Mouse (Mus musculus) heart, embryonic 16.5 days (tissue): ENCODE measurements around the gene Gm14214. TPM values are rescaled to one million over a fixed set of nuclear protein-coding genes. Genes with fewer than 3 reads are reported as not detected.
A peak's percentile ranks its signal among the peaks of the same experiment; 100 is the strongest.

Source experiments
- ATAC-seq: fragments of 200-750 bp; cut with Nextera tagmentation; replicated peaks from 2 replicates; pipeline ENCODE4 v1.8.0; 2017; ENCODE audit warnings: moderate number of reproducible peaks; ENCODE audit not compliant: insufficient read depth, low FRiP score; ENCODE audit errors: extremely low read depth
- H3K27ac ChIP-seq: fragments of 300-500 bp; sonication (generic); 2 replicates; pipeline ENCODE4 v1.5.1; 2014; ENCODE audit warnings: mild to moderate bottlenecking, low read length, control low read depth, moderate library complexity
- H3K27me3 ChIP-seq: fragments of 300-500 bp; sonication (generic); 2 replicates; pipeline ENCODE4 v1.6.1; 2014; ENCODE audit warnings: low read length, mixed read lengths; ENCODE audit not compliant: control insufficient read depth, insufficient read depth
- H3K36me3 ChIP-seq: fragments of 300-500 bp; sonication (generic); 2 replicates; pipeline ENCODE4 v1.6.1; 2014; ENCODE audit not compliant: control insufficient read depth, insufficient read depth
- H3K4me1 ChIP-seq: fragments of 300-500 bp; sonication (generic); 2 replicates; pipeline ENCODE4 v1.6.1; 2014; ENCODE audit warnings: low read length, mixed read lengths; ENCODE audit not compliant: control insufficient read depth, insufficient read depth
- H3K4me2 ChIP-seq: fragments of 300-500 bp; sonication (generic); 2 replicates; pipeline ENCODE4 v1.6.1; 2014; ENCODE audit warnings: low read depth, mild to moderate bottlenecking, control low read depth, low read length
- H3K4me3 ChIP-seq: fragments of 300-500 bp; sonication (generic); 2 replicates; pipeline ENCODE4 v1.5.1; 2014; ENCODE audit warnings: mild to moderate bottlenecking, control low read depth, low read length
- H3K9ac ChIP-seq: fragments of 300-500 bp; sonication (generic); 2 replicates; pipeline ENCODE4 v1.6.1; 2014; ENCODE audit warnings: low read length, control low read depth
- H3K9me3 ChIP-seq: fragments of 300-500 bp; sonication (generic); replicated peaks from 2 replicates; pipeline ENCODE4 v1.6.1; 2016; ENCODE audit warnings: low read length; ENCODE audit not compliant: control insufficient read depth
- WGBS: fragments of 180-500 bp; shearing (Covaris S2); extraction: QIAGEN DNeasy Blood & Tissue Kit; methylation state at CpG from one replicate; pipeline ENCODE4 v1.1.7; 2014; 5-methylcytosine and 5-hydroxymethylcytosine counted together
- polyA plus RNA-seq: library from polyadenylated mRNA; unstranded; fragments of >200 nt; fragmentation: Nextera tagmentation; extraction: Ambion mirVana; gene quantifications from 2 replicates; pipeline ENCODE4 v1.2.1, GENCODE M21; 2015

The Gm14214 gene
- polyA plus RNA-seq, 1 experiment from 2014 or later = not detected

- no peak overlapping the region for H3K4me3 ChIP-seq
- WGBS = 93% methylated on average over 1 of the region's 1 CpGs
- H3K4me1 ChIP-seq = peaks cover 30% of the 10 kb centered on the region
- H3K9me3 ChIP-seq = no peaks in the 10 kb centered on the region
- no peak for ATAC-seq
- H3K4me2 ChIP-seq = no peak overlapping the region
- H3K27me3 ChIP-seq = no peaks in the 10 kb centered on the region
- H3K36me3 ChIP-seq = no peaks in the 10 kb centered on the region
- no peak overlapping the region for H3K9ac ChIP-seq
- no peak overlapping the region for H3K27ac ChIP-seq
Measured at GRCm38 (mm10) chr2:154803372-154803771, 33.5 kb upstream of the Gm14214 start.

- under 1% methylated on average over 67 of the region's 67 CpGs for WGBS
- Histone ChIP-seq H3K4me1 (peaks cover 43% of the 10 kb centered on the region), H3K27me3 (no peaks in the 10 kb centered on the region), H3K4me3 (peak overlapping the region; percentile 99), H3K27ac (peak overlapping the region; percentile 99), H3K36me3 (no peaks in the 10 kb centered on the region; the same call in 1 of the 2 replicates), H3K4me2 (peak overlapping the region; percentile 66), H3K9me3 (no peaks in the 10 kb centered on the region), H3K9ac (peak overlapping the region; percentile 99)
- peak; percentile 41 for ATAC-seq
Measured at GRCm38 (mm10) chr2:154791661-154792642, 22.1 kb upstream of the Gm14214 start.

GRCm38 (mm10) chr2:154790656-154791483 lies 21.0 kb upstream of the Gm14214 start, which contains the start of the genes Raly and a:
TSS of gene Raly (plus strand) at chr2:154791096.
TSS of gene a (plus strand) at chr2:154791402.
- peaks cover 36% of the 10 kb centered on the region for H3K4me1 ChIP-seq
- H3K4me3 ChIP-seq = peak within 1 kb of the TSS; percentile 99
- H3K4me2 ChIP-seq = peak within 1 kb of the TSS; percentile 66
- no peaks in the 10 kb centered on the region for H3K9me3 ChIP-seq
- peak; percentile 97 for ATAC-seq
- peak within 1 kb of the TSS; percentile 99 for H3K9ac ChIP-seq
- H3K27ac ChIP-seq = peak within 1 kb of the TSS; percentile 99
- H3K27me3 ChIP-seq = no peaks in the 10 kb centered on the region
- H3K36me3 ChIP-seq = no peaks in the 10 kb centered on the region
- under 1% methylated on average over 88 of the region's 89 CpGs for WGBS

DNA sequence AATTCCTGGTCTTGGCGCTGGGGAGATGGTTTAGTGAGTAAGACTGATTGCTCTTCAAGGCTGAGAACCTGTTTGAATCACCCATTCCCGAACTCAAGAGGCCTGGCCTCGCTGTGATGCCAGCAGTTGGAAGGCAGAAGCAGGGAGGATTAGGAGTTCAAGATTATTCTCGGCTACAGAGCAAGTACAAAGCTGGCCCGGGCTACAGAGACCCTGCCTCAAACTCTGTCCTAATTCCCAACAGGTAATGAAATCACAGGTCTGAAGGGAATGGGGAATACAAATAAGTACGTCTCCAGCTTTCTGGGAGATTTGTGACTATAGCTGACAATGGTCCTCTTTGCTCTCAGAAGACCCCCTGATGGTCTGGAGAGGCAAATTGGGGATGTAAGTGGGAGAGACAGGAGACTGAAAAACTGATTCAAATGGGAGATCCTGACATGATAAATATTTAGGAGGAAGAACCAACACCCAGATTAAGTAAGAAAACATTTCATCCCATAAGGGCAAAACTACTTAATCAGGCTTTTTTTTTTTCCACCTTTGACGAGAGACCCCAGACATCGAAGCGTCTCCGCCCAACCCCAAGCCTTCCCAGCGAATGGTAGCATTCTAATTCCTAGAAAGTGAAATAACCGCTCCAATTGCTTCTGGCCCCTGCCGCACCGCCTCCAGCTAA lies 20.3 kb upstream of the Gm14214 start:
- peaks cover 30% of the 10 kb centered on the region for H3K4me1 ChIP-seq
- H3K4me2 ChIP-seq = peak overlapping the region; percentile 66
- peak overlapping the region; percentile 65 for H3K9ac ChIP-seq
- peak overlapping the region; percentile 99 for H3K4me3 ChIP-seq
- H3K27me3 ChIP-seq = no peaks in the 10 kb centered on the region
- no peak for ATAC-seq
- H3K9me3 ChIP-seq = no peaks in the 10 kb centered on the region
- peak overlapping the region; percentile 67 for H3K27ac ChIP-seq
- 7% methylated on average over 14 of the region's 14 CpGs for WGBS
- H3K36me3 ChIP-seq = no peaks in the 10 kb centered on the region

DNA sequence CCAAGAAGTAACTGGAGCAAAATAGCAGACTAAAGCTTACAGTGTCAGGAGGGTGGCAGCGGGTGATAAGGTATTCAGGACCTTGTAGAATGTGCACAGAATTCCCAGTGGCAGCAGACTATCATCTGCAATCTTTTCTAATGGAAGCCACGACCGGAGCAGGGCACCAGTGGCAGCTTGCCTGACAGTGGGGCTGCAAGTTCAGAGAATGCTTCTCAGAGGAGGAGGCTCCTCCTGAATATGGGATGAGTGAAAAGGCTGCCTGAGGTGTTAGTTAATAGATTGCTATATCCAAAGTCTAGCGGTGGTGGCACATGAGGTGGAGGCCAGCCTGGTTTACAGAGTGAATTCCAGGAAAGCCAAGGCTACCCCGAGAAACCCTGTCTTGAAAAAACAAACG lies 19.6 kb upstream of the Gm14214 start:
- no peak overlapping the region for H3K4me3 ChIP-seq
- no peak overlapping the region for H3K9ac ChIP-seq
- no peaks in the 10 kb centered on the region for H3K27me3 ChIP-seq
- no peak for ATAC-seq
- no peak overlapping the region for H3K27ac ChIP-seq
- 55% methylated on average over 6 of the region's 6 CpGs for WGBS
- H3K36me3 ChIP-seq = no peaks in the 10 kb centered on the region
- peaks cover 23% of the 10 kb centered on the region for H3K4me1 ChIP-seq
- H3K4me2 ChIP-seq = no peak overlapping the region
- H3K9me3 ChIP-seq = no peaks in the 10 kb centered on the region

GRCm38 (mm10) chr2:154786776-154787175 lies 16.9 kb upstream of the Gm14214 start:
- 66% methylated on average over 11 of the region's 11 CpGs for WGBS

GRCm38 (mm10) chr2:154786187-154786586 lies 16.4 kb upstream of the Gm14214 start:
- H3K4me3 ChIP-seq = no peak overlapping the region
- no peak overlapping the region for H3K4me2 ChIP-seq
- H3K36me3 ChIP-seq = no peaks in the 10 kb centered on the region
- no peak overlapping the region for H3K27ac ChIP-seq
- 53% methylated on average over 3 of the region's 3 CpGs for WGBS
- no peak overlapping the region for H3K9ac ChIP-seq
- H3K9me3 ChIP-seq = no peaks in the 10 kb centered on the region
- no peaks in the 10 kb centered on the region for H3K27me3 ChIP-seq
- peaks cover 4% of the 10 kb centered on the region; the same call in 1 of the 2 replicates for H3K4me1 ChIP-seq
- ATAC-seq = no peak

More at GRCm38 (mm10) chr2:154786776-154787175, 16.9 kb upstream of the Gm14214 start:
- no peak for ATAC-seq
- Histone ChIP-seq H3K36me3 (no peaks in the 10 kb centered on the region), H3K9ac (no peak overlapping the region), H3K4me1 (peaks cover 4% of the 10 kb centered on the region; the same call in 1 of the 2 replicates), H3K4me2 (no peak overlapping the region), H3K27me3 (no peaks in the 10 kb centered on the region), H3K27ac (no peak overlapping the region), H3K9me3 (no peaks in the 10 kb centered on the region), H3K4me3 (no peak overlapping the region)

DNA sequence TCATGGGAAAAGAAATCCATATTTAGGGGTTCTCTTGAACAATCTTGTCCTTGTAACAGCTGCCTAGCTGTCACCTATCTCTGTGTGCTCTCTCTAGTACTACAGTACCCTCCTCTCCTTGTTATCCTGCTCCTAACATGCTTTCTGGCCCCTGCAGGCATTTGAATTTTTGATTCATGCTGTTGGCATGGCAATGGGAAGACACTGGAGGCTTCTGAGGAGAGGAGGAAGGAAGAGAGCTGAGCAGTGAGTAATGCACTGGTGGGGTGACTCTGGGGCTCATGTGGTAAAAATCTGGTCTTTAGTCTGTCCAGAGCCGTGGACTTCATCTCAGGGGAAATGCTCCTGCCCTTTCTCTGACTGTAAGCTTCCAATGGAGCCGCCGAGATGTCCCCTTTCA lies 15.5 kb upstream of the Gm14214 start:
- Histone ChIP-seq H3K9me3 (no peaks in the 10 kb centered on the region), H3K36me3 (no peaks in the 10 kb centered on the region), H3K4me2 (no peak overlapping the region), H3K4me1 (peaks cover 4% of the 10 kb centered on the region; the same call in 1 of the 2 replicates), H3K27me3 (no peaks in the 10 kb centered on the region), H3K27ac (no peak overlapping the region), H3K9ac (no peak overlapping the region), H3K4me3 (no peak overlapping the region)
- WGBS = 53% methylated on average over 3 of the region's 3 CpGs
- ATAC-seq = no peak
